Mouse (Mus musculus) MEL (cell line): ENCODE data around the gene Cxcl5. TPM values are rescaled to one million over a fixed set of nuclear protein-coding genes. Genes with fewer than 3 reads are reported as not detected.

ENCODE experiments used
- polyA plus RNA-seq, 2 experiments: library from polyadenylated mRNA; stranded (reverse) in 1 of 2; unstranded in 1 of 2; fragments of >175 nt in 1 of 2; fragments of >200 nt in 1 of 2; gene quantifications; 2 replicates each; pipeline versions ENCODE4 v1.2.1 to v1.2.4; 2012; ENCODE audit warnings: low replicate concordance in 2 of 2, low read depth in 1 of 2; ENCODE audit not compliant: insufficient read length in 2 of 2, insufficient read depth in 1 of 2, missing spikeins in 1 of 2
- total RNA-seq: library from RNA; depleted of rRNA; stranded (reverse); fragments of 300-350 nt; gene quantifications from 2 replicates; pipeline ENCODE4 v1.2.3, GENCODE M21; 2012; rRNA removed

Gene Cxcl5
- total and polyA plus RNA-seq, 3 experiments = not detected

Other genes with a start within 250 kb of the Cxcl5 start
- not detected in 2 replicates for gene Afm, start 240.4 kb upstream of the Cxcl5 start, total RNA-seq
- gene Afm, start 240.4 kb upstream of the Cxcl5 start, polyA plus RNA-seq = not detected
- gene 5830473C10Rik, start 198.3 kb upstream of the Cxcl5 start, total RNA-seq = 4.9 and 5.9 TPM in 2 replicates
- gene 5830473C10Rik, start 198.3 kb upstream of the Cxcl5 start, polyA plus RNA-seq = 1 to 10 TPM in 1 of 2 experiments, not detected in 1; 9.3 TPM
- not detected in 2 replicates for gene Rassf6, start 118.7 kb upstream of the Cxcl5 start, total RNA-seq
- under 1 TPM in 1 of 2 experiments, not detected in 1; 0.39 TPM for gene Rassf6, start 118.7 kb upstream of the Cxcl5 start, polyA plus RNA-seq
- 0.12 TPM in 1 of 2 replicates, not detected in the other for gene Ppbp, start 9.2 kb downstream of the Cxcl5 start, total RNA-seq
- gene Ppbp, start 9.2 kb downstream of the Cxcl5 start, polyA plus RNA-seq = not detected
- gene Pf4, start 13.1 kb downstream of the Cxcl5 start, total RNA-seq = 253 and 283 TPM in 2 replicates
- gene Pf4, start 13.1 kb downstream of the Cxcl5 start, polyA plus RNA-seq = 100 to 1,000 TPM in 1 of 2 experiments, not detected in 1; 393 TPM
- not detected in 2 replicates for gene Cxcl3, start 26.7 kb downstream of the Cxcl5 start, total RNA-seq
- not detected for gene Cxcl3, start 26.7 kb downstream of the Cxcl5 start, polyA plus RNA-seq
- gene Cxcl15, start 35.2 kb downstream of the Cxcl5 start, total RNA-seq = not detected in 2 replicates
- gene Cxcl15, start 35.2 kb downstream of the Cxcl5 start, polyA plus RNA-seq = not detected
- gene Cxcl1, start 131.9 kb downstream of the Cxcl5 start, total RNA-seq = not detected in 2 replicates
- not detected for gene Cxcl1, start 131.9 kb downstream of the Cxcl5 start, polyA plus RNA-seq
- gene Cxcl2, start 144.5 kb downstream of the Cxcl5 start, total RNA-seq = not detected in 2 replicates
- gene Cxcl2, start 144.5 kb downstream of the Cxcl5 start, polyA plus RNA-seq = not detected
- gene Mthfd2l, start 171.8 kb downstream of the Cxcl5 start, total RNA-seq = not detected in 2 replicates
- gene Mthfd2l, start 171.8 kb downstream of the Cxcl5 start, polyA plus RNA-seq = not detected